Mouse (Mus musculus) thymus, adult 2 months (tissue): Measurements from ENCODE around the gene Zkscan6. TPM values are rescaled to one million over a fixed set of nuclear protein-coding genes. Genes with fewer than 3 reads are reported as not detected.

Experiments used
- DNase-seq: peaks from one replicate; pipeline ENCODE4 v3.0.0; 2021
- H3K27ac ChIP-seq: fragments of 200-500 bp; 2 replicates; pipeline ENCODE4 v1.5.1; 2012; ENCODE audit warnings: low read length, control low read depth; ENCODE audit not compliant: control insufficient read depth, insufficient read depth
- H3K27me3 ChIP-seq: fragments of 200-500 bp; 2 replicates; pipeline ENCODE4 v1.6.1; 2012; ENCODE audit warnings: mild to moderate bottlenecking, low read length, moderate library complexity, mixed read lengths; ENCODE audit not compliant: control insufficient read depth, insufficient read depth
- H3K36me3 ChIP-seq: fragments of 200-500 bp; 2 replicates; pipeline ENCODE4 v1.6.1; 2012; ENCODE audit warnings: mild to moderate bottlenecking, low read length, moderate library complexity; ENCODE audit not compliant: control insufficient read depth, insufficient read depth
- H3K4me1 ChIP-seq: fragments of 200-500 bp; replicated peaks from 2 replicates; pipeline ENCODE4 v1.6.1; 2012; ENCODE audit warnings: low read length; ENCODE audit not compliant: control insufficient read depth, insufficient read depth
- H3K4me3 ChIP-seq: fragments of 200-500 bp; 2 replicates; pipeline ENCODE4 v1.5.1; 2012; ENCODE audit warnings: mild to moderate bottlenecking, low read length, control low read depth, moderate library complexity; ENCODE audit not compliant: control insufficient read depth, insufficient read depth
- CTCF ChIP-seq: fragments of 200-500 bp; IDR thresholded peaks from 2 replicates; pipeline ENCODE4 v1.5.1; 2012; ENCODE audit warnings: mild to moderate bottlenecking, control low read depth, low read length, moderate library complexity, borderline replicate concordance; ENCODE audit not compliant: control insufficient read depth, poor library complexity, insufficient read depth; ENCODE audit errors: extremely low read depth
- POLR2A ChIP-seq: fragments of 200-500 bp; IDR thresholded peaks from 2 replicates; pipeline ENCODE4 v1.6.1; 2012; ENCODE audit warnings: mild to moderate bottlenecking, low read length, control low read depth, moderate library complexity; ENCODE audit not compliant: control insufficient read depth, poor library complexity, insufficient read depth; ENCODE audit errors: extremely low read depth
- WGBS: fragments of 180-500 bp; shearing (Covaris S2); methylation state at CpG from one replicate; pipeline ENCODE4 v1.1.7; 2018; 5-methylcytosine and 5-hydroxymethylcytosine counted together
- polyA plus RNA-seq: library from polyadenylated mRNA; depleted of rRNA; stranded (reverse); fragments of >200 nt; gene quantifications from 2 replicates; pipeline ENCODE4 v1.2.3, GENCODE M21; 2012

Zkscan6 gene
- polyA plus RNA-seq, 1 experiment: 7.6 TPM

- no peak for DNase-seq
- Histone ChIP-seq H3K27ac (no peak overlapping the region), H3K4me1 (peaks cover 9% of the 10 kb centered on the region), H3K4me3 (no peak overlapping the region), H3K36me3 (peaks cover 5% of the 10 kb centered on the region), H3K27me3 (no peaks in the 10 kb centered on the region)
- WGBS: 84% methylated on average over 3 of the region's 3 CpGs
- TF ChIP-seq POLR2A: no peak
- no peak for TF ChIP-seq CTCF
Measured at GRCm38 (mm10) chr11:65781596-65781995, 25.4 kb upstream of the Zkscan6 start.

- TF ChIP-seq CTCF: no peak
- no peak for TF ChIP-seq POLR2A
- Histone ChIP-seq H3K36me3 (no peaks in the 10 kb centered on the region), H3K27me3 (no peaks in the 10 kb centered on the region), H3K4me3 (no peak overlapping the region), H3K27ac (no peak overlapping the region), H3K4me1 (peaks cover 5% of the 10 kb centered on the region; the same call in 1 of the 2 replicates)
- DNase-seq: no peak
- 94% methylated on average over 2 of the region's 2 CpGs for WGBS
Measured at GRCm38 (mm10) chr11:65786160-65786559, 20.8 kb upstream of the Zkscan6 start.

- H3K27ac ChIP-seq: no peak overlapping the region
- WGBS: under 1% methylated on average over 71 of the region's 71 CpGs
- DNase-seq: peak; percentile 46
- H3K4me1 ChIP-seq: peaks cover 5% of the 10 kb centered on the region; the same call in 1 of the 2 replicates
- H3K4me3 ChIP-seq: peak overlapping the region; percentile 61
- TF ChIP-seq CTCF: no peak
- TF ChIP-seq POLR2A: no peak
- no peaks in the 10 kb centered on the region for H3K36me3 ChIP-seq
- no peaks in the 10 kb centered on the region for H3K27me3 ChIP-seq
Measured at GRCm38 (mm10) chr11:65787421-65788151, 19.4 kb upstream of the Zkscan6 start.

GRCm38 (mm10) chr11:65788154-65788553 is 18.8 kb upstream of the Zkscan6 start, which contains the start of gene Map2k4:
Gene Map2k4, minus strand, starts transcription at chr11:65788297.
- H3K36me3 ChIP-seq: no peaks in the 10 kb centered on the region
- DNase-seq: peak; percentile 95
- peaks cover 5% of the 10 kb centered on the region; the same call in 1 of the 2 replicates for H3K4me1 ChIP-seq
- peak within 1 kb of the TSS; percentile 61 for H3K4me3 ChIP-seq
- no peaks in the 10 kb centered on the region for H3K27me3 ChIP-seq
- no peak within 1 kb of the TSS for H3K27ac ChIP-seq
- TF ChIP-seq POLR2A (peak; percentile 98), CTCF (peak; percentile 57; the same call in 1 of the 2 replicates)
- under 1% methylated on average over 36 of the region's 36 CpGs for WGBS

GRCm38 (mm10) chr11:65794428-65795219 is 12.4 kb upstream of the Zkscan6 start:
- DNase-seq: no peak
- H3K27ac ChIP-seq: no peak overlapping the region
- no peaks in the 10 kb centered on the region for H3K27me3 ChIP-seq
- no peak for TF ChIP-seq CTCF
- no peak for TF ChIP-seq POLR2A
- peaks cover 3% of the 10 kb centered on the region for H3K4me1 ChIP-seq
- no peaks in the 10 kb centered on the region for H3K36me3 ChIP-seq
- 10% methylated on average over 10 of the region's 10 CpGs for WGBS
- no peak overlapping the region for H3K4me3 ChIP-seq

GRCm38 (mm10) chr11:65795896-65796295 is 11.1 kb upstream of the Zkscan6 start:
- no peaks in the 10 kb centered on the region for H3K27me3 ChIP-seq
- no peak overlapping the region for H3K27ac ChIP-seq
- no peak for TF ChIP-seq CTCF
- TF ChIP-seq POLR2A: no peak
- H3K36me3 ChIP-seq: no peaks in the 10 kb centered on the region
- H3K4me1 ChIP-seq: peaks cover 3% of the 10 kb centered on the region
- 91% methylated on average over 1 of the region's 1 CpGs for WGBS
- DNase-seq: no peak
- no peak overlapping the region for H3K4me3 ChIP-seq
